Mouse (Mus musculus): Measurements from ENCODE around the gene Mroh3. TPM values are rescaled to one million over a fixed set of nuclear protein-coding genes. Genes with fewer than 3 reads are reported as not detected.

The Mroh3 gene
- polyA plus RNA-seq, 1 experiment from 2014 or later = 0.42 TPM

- Histone ChIP-seq H3K27ac (replicated peaks) (no peak overlapping the region), H3K4me1 (peaks cover 32% of the 10 kb centered on the region), H3K36me3 (replicated peaks) (peaks cover 76% of the 10 kb centered on the region), H3K4me3 (no peak overlapping the region), H3K9me3 (no peaks in the 10 kb centered on the region), H3K27me3 (replicated peaks; ENCODE audit: low read depth, poor library complexity, severe bottlenecking) (peaks cover 6% of the 10 kb centered on the region; the same call in 1 of the 2 replicates)
- no peak for DNase-seq (ENCODE audit: low spot score)
- WGBS = 77% methylated on average over 12 of the region's 12 CpGs
Observed at GRCm38 (mm10) chr1:136172696-136173095, 39.9 kb downstream of the Mroh3 start.

- H3K4me1 ChIP-seq = peaks cover 47% of the 10 kb centered on the region
- DNase-seq (ENCODE audit: low spot score) = peak; percentile 84
- no peak overlapping the region for H3K4me3 ChIP-seq
- H3K36me3 ChIP-seq (replicated peaks) = peaks cover 72% of the 10 kb centered on the region
- peaks cover 6% of the 10 kb centered on the region; the same call in 1 of the 2 replicates for H3K27me3 ChIP-seq (replicated peaks; ENCODE audit: low read depth, poor library complexity, severe bottlenecking)
- no peaks in the 10 kb centered on the region for H3K9me3 ChIP-seq
- whole genome bisulfite sequencing = 10% methylated on average over 5 of the region's 5 CpGs
- H3K27ac ChIP-seq (replicated peaks) = no peak overlapping the region
Observed at GRCm38 (mm10) chr1:136170109-136170508, 42.5 kb downstream of the Mroh3 start.

- H3K36me3 ChIP-seq (replicated peaks) = peaks cover 76% of the 10 kb centered on the region
- peaks cover 25% of the 10 kb centered on the region for H3K4me1 ChIP-seq
- WGBS = 75% methylated on average over 8 of the region's 8 CpGs
Observed at GRCm38 (mm10) chr1:136167657-136168056, 45.0 kb downstream of the Mroh3 start.

GRCm38 (mm10) chr1:136165436-136165835, 47.2 kb downstream of the Mroh3 start:
- H3K36me3 ChIP-seq (replicated peaks) = peaks cover 80% of the 10 kb centered on the region
- 73% methylated on average over 2 of the region's 2 CpGs for WGBS
- peaks cover 20% of the 10 kb centered on the region; the same call in 1 of the 2 replicates for H3K4me1 ChIP-seq
- DNase-seq (ENCODE audit: low spot score) = no peak
- no peak overlapping the region for H3K4me3 ChIP-seq
- H3K27ac ChIP-seq (replicated peaks) = no peak overlapping the region
- H3K9me3 ChIP-seq = no peaks in the 10 kb centered on the region
- H3K27me3 ChIP-seq (replicated peaks; ENCODE audit: low read depth, poor library complexity, severe bottlenecking) = no peaks in the 10 kb centered on the region

More at GRCm38 (mm10) chr1:136167657-136168056, 45.0 kb downstream of the Mroh3 start:
- DNase-seq (ENCODE audit: low spot score) = no peak
- no peak overlapping the region for H3K27ac ChIP-seq (replicated peaks)
- H3K27me3 ChIP-seq (replicated peaks; ENCODE audit: low read depth, poor library complexity, severe bottlenecking) = peaks cover 6% of the 10 kb centered on the region; the same call in 1 of the 2 replicates
- no peak overlapping the region for H3K4me3 ChIP-seq
- no peaks in the 10 kb centered on the region for H3K9me3 ChIP-seq

- H3K36me3 ChIP-seq (replicated peaks) = peaks cover 94% of the 10 kb centered on the region
- 87% methylated on average over 7 of the region's 7 CpGs for WGBS
- H3K4me3 ChIP-seq = no peak overlapping the region
- H3K4me1 ChIP-seq = peaks cover 5% of the 10 kb centered on the region; the same call in 1 of the 2 replicates
- no peaks in the 10 kb centered on the region for H3K27me3 ChIP-seq (replicated peaks; ENCODE audit: low read depth, poor library complexity, severe bottlenecking)
- no peak overlapping the region for H3K27ac ChIP-seq (replicated peaks)
- H3K9me3 ChIP-seq = no peaks in the 10 kb centered on the region
- DNase-seq (ENCODE audit: low spot score) = no peak
Observed at GRCm38 (mm10) chr1:136161333-136161921, 51.2 kb downstream of the Mroh3 start.

GRCm38 (mm10) chr1:136160930-136161329, 51.7 kb downstream of the Mroh3 start:
- Histone ChIP-seq H3K4me3 (no peak overlapping the region), H3K36me3 (replicated peaks) (peaks cover 98% of the 10 kb centered on the region), H3K9me3 (no peaks in the 10 kb centered on the region), H3K27me3 (replicated peaks; ENCODE audit: low read depth, poor library complexity, severe bottlenecking) (no peaks in the 10 kb centered on the region), H3K27ac (replicated peaks) (no peak overlapping the region), H3K4me1 (peaks cover 5% of the 10 kb centered on the region; the same call in 1 of the 2 replicates)
- 92% methylated on average over 6 of the region's 6 CpGs for WGBS
- DNase-seq (ENCODE audit: low spot score) = no peak

GRCm38 (mm10) chr1:136160297-136160696, 52.3 kb downstream of the Mroh3 start:
- Histone ChIP-seq H3K36me3 (replicated peaks) (peaks cover 98% of the 10 kb centered on the region), H3K4me1 (peaks cover 4% of the 10 kb centered on the region; the same call in 1 of the 2 replicates), H3K9me3 (no peaks in the 10 kb centered on the region), H3K27ac (replicated peaks) (no peak overlapping the region), H3K27me3 (replicated peaks; ENCODE audit: low read depth, poor library complexity, severe bottlenecking) (no peaks in the 10 kb centered on the region), H3K4me3 (no peak overlapping the region)
- 91% methylated on average over 12 of the region's 12 CpGs for WGBS
- DNase-seq (ENCODE audit: low spot score) = no peak

GRCm38 (mm10) chr1:136159830-136160229, 52.8 kb downstream of the Mroh3 start:
- Histone ChIP-seq H3K27me3 (replicated peaks; ENCODE audit: low read depth, poor library complexity, severe bottlenecking) (no peaks in the 10 kb centered on the region), H3K9me3 (no peaks in the 10 kb centered on the region), H3K4me3 (no peak overlapping the region), H3K36me3 (replicated peaks) (peaks cover 97% of the 10 kb centered on the region), H3K27ac (replicated peaks) (no peak overlapping the region), H3K4me1 (no peaks in the 10 kb centered on the region; the same call in 1 of the 2 replicates)
- DNase-seq (ENCODE audit: low spot score) = no peak
- 51% methylated on average over 12 of the region's 12 CpGs for WGBS

- Histone ChIP-seq H3K36me3 (replicated peaks) (peaks cover 97% of the 10 kb centered on the region), H3K27ac (replicated peaks) (no peak overlapping the region), H3K4me3 (no peak overlapping the region), H3K4me1 (no peaks in the 10 kb centered on the region), H3K9me3 (no peaks in the 10 kb centered on the region), H3K27me3 (replicated peaks; ENCODE audit: low read depth, poor library complexity, severe bottlenecking) (no peaks in the 10 kb centered on the region)
- 93% methylated on average over 4 of the region's 4 CpGs for WGBS
- DNase-seq (ENCODE audit: low spot score) = no peak
Observed at GRCm38 (mm10) chr1:136156951-136157350, 55.7 kb downstream of the Mroh3 start.

GRCm38 (mm10) chr1:136156304-136156703, 56.3 kb downstream of the Mroh3 start:
- peaks cover 97% of the 10 kb centered on the region for H3K36me3 ChIP-seq (replicated peaks)
- H3K4me3 ChIP-seq = no peak overlapping the region
- WGBS = 94% methylated on average over 4 of the region's 4 CpGs
- no peak overlapping the region for H3K27ac ChIP-seq (replicated peaks)
- no peak for DNase-seq (ENCODE audit: low spot score)
- no peaks in the 10 kb centered on the region for H3K9me3 ChIP-seq
- no peaks in the 10 kb centered on the region for H3K4me1 ChIP-seq
- no peaks in the 10 kb centered on the region for H3K27me3 ChIP-seq (replicated peaks; ENCODE audit: low read depth, poor library complexity, severe bottlenecking)

- WGBS = 93% methylated on average over 8 of the region's 8 CpGs
- H3K27ac ChIP-seq (replicated peaks) = no peak overlapping the region
Observed at GRCm38 (mm10) chr1:136151371-136151770, 61.3 kb downstream of the Mroh3 start.

GRCm38 (mm10) chr1:136149702-136150101, 62.9 kb downstream of the Mroh3 start:
- DNase-seq (ENCODE audit: low spot score) = no peak
- Histone ChIP-seq H3K4me3 (no peak overlapping the region), H3K27me3 (replicated peaks; ENCODE audit: low read depth, poor library complexity, severe bottlenecking) (no peaks in the 10 kb centered on the region), H3K4me1 (peaks cover 3% of the 10 kb centered on the region; the same call in 1 of the 2 replicates), H3K36me3 (replicated peaks) (peaks cover 97% of the 10 kb centered on the region), H3K9me3 (no peaks in the 10 kb centered on the region), H3K27ac (replicated peaks) (no peak overlapping the region)
- WGBS = 88% methylated on average over 9 of the region's 9 CpGs

More at GRCm38 (mm10) chr1:136151371-136151770, 61.3 kb downstream of the Mroh3 start:
- no peaks in the 10 kb centered on the region for H3K9me3 ChIP-seq
- no peak for DNase-seq (ENCODE audit: low spot score)
- H3K4me3 ChIP-seq = no peak overlapping the region
- H3K4me1 ChIP-seq = no peaks in the 10 kb centered on the region
- peaks cover 99% of the 10 kb centered on the region for H3K36me3 ChIP-seq (replicated peaks)
- H3K27me3 ChIP-seq (replicated peaks; ENCODE audit: low read depth, poor library complexity, severe bottlenecking) = no peaks in the 10 kb centered on the region

GRCm38 (mm10) chr1:136143514-136143913, 69.1 kb downstream of the Mroh3 start:
- peaks cover 3% of the 10 kb centered on the region; the same call in 1 of the 2 replicates for H3K27me3 ChIP-seq (replicated peaks; ENCODE audit: low read depth, poor library complexity, severe bottlenecking)
- H3K9me3 ChIP-seq = no peaks in the 10 kb centered on the region
- H3K4me1 ChIP-seq = peaks cover 64% of the 10 kb centered on the region
- no peak overlapping the region for H3K27ac ChIP-seq (replicated peaks)
- no peak overlapping the region for H3K4me3 ChIP-seq
- DNase-seq (ENCODE audit: low spot score) = no peak
- H3K36me3 ChIP-seq (replicated peaks) = peaks cover 39% of the 10 kb centered on the region
- WGBS = 92% methylated on average over 10 of the region's 10 CpGs
